Mouse (Mus musculus): ENCODE results near the gene Afmid. TPM values are rescaled to one million over a fixed set of nuclear protein-coding genes. Genes with fewer than 3 reads are reported as not detected.
"Not testable (repeated sequence)": the region's sequence is repeated elsewhere in the genome, so short reads cannot be mapped to it uniquely, and the experiment has no call there.

Gene Afmid
- polyA plus RNA-seq, 2 experiments = 7.5 to 7.6 TPM

DNA sequence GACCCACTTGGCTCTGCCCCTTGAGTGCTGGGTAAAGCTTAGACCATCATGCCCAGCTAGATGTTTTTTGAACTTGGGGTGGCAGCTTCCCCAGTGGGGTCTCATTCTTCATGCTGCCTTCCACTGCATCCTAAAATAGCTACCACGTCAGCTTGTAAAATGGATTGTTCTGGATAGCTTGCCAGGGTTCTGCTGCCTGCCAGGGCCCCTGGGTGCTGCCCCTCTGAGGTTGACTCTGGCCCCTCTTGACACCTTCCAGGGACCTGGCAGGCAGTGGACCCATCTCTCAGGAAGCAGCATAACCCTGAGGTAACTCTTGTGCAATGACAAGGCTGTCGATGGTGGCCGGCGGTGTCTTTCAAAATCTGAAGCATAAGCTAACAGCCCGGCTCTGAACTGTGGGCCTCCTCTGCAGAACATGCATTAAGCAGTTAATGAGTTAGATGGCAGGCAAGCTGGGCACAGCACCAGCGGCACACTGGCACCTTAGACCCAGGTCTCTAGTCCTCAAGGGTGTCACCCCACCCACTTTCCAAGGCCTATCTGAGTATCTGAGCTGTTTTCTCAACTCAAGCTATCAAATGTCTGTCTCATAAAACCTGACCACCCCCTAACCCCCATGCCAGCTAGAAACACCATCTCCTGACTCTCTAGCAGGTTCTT is 10.9 kb upstream of the Afmid start:
- Histone ChIP-seq H3K9me3 (ENCODE audit: control insufficient read depth, low read length) (no peaks in the 10 kb centered on the region), H3K27me3 (ENCODE audit: control insufficient read depth, insufficient read depth, low read length) (no peaks in the 10 kb centered on the region), H3K9ac (replicated peaks) (no peak overlapping the region), H3K36me3 (replicated peaks; ENCODE audit: control insufficient read depth, insufficient read depth, low read depth) (peaks cover 73% of the 10 kb centered on the region), H3K4me3 (ENCODE audit: insufficient read depth in 1 of 2, low read depth in 2 of 2, low read length in 2 of 2) (no peak overlapping the region), H3K4me2 (ENCODE audit: low read depth) (no peak overlapping the region), H3K4me1 (replicated peaks; ENCODE audit: control insufficient read depth in 2 of 2, insufficient read depth in 2 of 2, low read length in 1 of 2) (peaks cover 5 to 10% of the 10 kb centered on the region in 2 experiments), H3K27ac (peak overlapping the region; percentile 28; the same call in 1 of the 2 replicates)
- TF ChIP-seq EP300 (IDR thresholded peaks at IDR 0.05; ENCODE audit: low read depth) (no peak), CTCF (IDR thresholded peaks at IDR 0.05; ENCODE audit: low read depth) (no peak)
- DNase-seq (ENCODE audit: low read depth in 3 of 3, low spot score in 3 of 3) = no peak
- WGBS (ENCODE audit: insufficient replicate concordance) = 78% methylated on average over 6 of the region's 6 CpGs
- ATAC-seq (ENCODE audit: insufficient read depth) = no peak

DNA sequence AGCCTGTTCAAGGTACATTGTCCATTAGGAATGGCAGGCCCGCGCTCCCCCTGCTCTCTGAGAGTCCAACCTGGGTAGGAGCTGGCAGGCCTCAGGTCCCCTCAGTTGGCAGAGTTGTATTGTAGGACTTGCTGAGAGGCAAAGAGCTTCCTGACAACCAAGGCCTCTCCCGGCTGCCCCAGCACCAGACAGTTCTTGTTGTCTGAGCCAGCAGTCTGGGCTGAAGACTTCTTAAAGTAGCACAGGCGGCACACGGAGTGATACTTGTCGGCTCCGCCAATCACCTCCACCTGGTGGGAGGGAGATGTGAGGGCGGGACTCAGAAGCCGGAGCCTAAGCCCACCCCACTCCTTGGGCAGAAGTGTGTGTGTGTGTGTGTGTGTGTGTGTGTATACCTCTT is 9.9 kb upstream of the Afmid start:
- H3K9ac ChIP-seq (replicated peaks); H3K27me3 ChIP-seq (ENCODE audit: control insufficient read depth, insufficient read depth, low read length); ATAC-seq (ENCODE audit: insufficient read depth); H3K9me3 ChIP-seq (ENCODE audit: control insufficient read depth, low read length); H3K4me2 ChIP-seq (ENCODE audit: low read depth); H3K4me3 ChIP-seq (ENCODE audit: insufficient read depth in 1 of 2, low read depth in 2 of 2, low read length in 2 of 2); DNase-seq (ENCODE audit: low read depth in 3 of 3, low spot score in 3 of 3); H3K27ac ChIP-seq; H3K4me1 ChIP-seq (replicated peaks; ENCODE audit: control insufficient read depth in 2 of 2, insufficient read depth in 2 of 2, low read length in 1 of 2): not testable (repeated sequence)
- H3K36me3 ChIP-seq (replicated peaks; ENCODE audit: control insufficient read depth, insufficient read depth, low read depth) = peaks cover 83% of the 10 kb centered on the region
- 75% methylated on average over 9 of the region's 9 CpGs for WGBS (ENCODE audit: insufficient replicate concordance)

DNA sequence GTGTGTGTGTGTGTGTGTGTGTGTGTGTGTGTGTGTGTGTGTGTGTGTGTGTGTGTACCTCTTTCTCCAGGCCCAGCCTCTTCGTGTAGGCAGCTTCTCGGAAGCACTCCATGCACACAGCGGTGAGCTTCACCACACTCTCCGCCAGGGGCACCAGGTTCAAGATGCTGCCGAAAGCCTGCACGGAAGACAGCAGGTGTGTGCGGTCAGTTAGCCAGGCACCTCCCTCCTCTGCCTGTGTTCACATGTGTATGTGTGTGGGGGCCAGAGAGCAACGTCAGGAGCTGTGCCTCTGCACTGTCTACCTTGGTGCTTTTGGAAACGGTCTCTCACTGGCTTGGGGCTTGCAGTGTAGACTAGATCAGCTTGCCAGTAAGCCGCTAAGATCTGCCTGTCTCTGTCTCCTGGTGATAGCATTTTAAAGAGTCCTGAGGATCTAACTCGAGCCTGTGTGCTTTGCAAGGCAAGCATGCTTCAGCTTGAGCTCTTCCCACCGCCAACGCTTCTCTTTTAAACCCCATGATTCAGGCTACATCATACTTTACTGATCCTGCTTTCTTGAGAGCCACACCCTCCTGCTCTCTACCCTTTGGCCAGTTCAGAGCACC is 9.2 kb upstream of the Afmid start:
- no peaks in the 10 kb centered on the region for H3K9me3 ChIP-seq (ENCODE audit: control insufficient read depth, low read length)
- no peak for TF ChIP-seq CTCF (IDR thresholded peaks at IDR 0.05; ENCODE audit: low read depth)
- no peak for TF ChIP-seq EP300 (IDR thresholded peaks at IDR 0.05; ENCODE audit: low read depth)
- 75% methylated on average over 13 of the region's 13 CpGs for WGBS (ENCODE audit: insufficient replicate concordance)
- DNase-seq (ENCODE audit: low read depth in 3 of 3, low spot score in 3 of 3) (no peak), ATAC-seq (ENCODE audit: insufficient read depth) (no peak)
- H3K36me3 ChIP-seq (replicated peaks; ENCODE audit: control insufficient read depth, insufficient read depth, low read depth) = peaks cover 90% of the 10 kb centered on the region
- no peak overlapping the region for H3K4me2 ChIP-seq (ENCODE audit: low read depth)
- H3K27me3 ChIP-seq (ENCODE audit: control insufficient read depth, insufficient read depth, low read length) = no peaks in the 10 kb centered on the region
- H3K27ac ChIP-seq = no peak overlapping the region
- H3K4me1 ChIP-seq (replicated peaks; ENCODE audit: control insufficient read depth in 2 of 2, insufficient read depth in 2 of 2, low read length in 1 of 2) = peaks cover 0 to under 1% of the 10 kb centered on the region in 2 experiments; a peak in 2 of 4 replicates
- H3K4me3 ChIP-seq (ENCODE audit: insufficient read depth in 1 of 2, low read depth in 2 of 2, low read length in 2 of 2) = no peak overlapping the region
- no peak overlapping the region for H3K9ac ChIP-seq (replicated peaks)

DNA sequence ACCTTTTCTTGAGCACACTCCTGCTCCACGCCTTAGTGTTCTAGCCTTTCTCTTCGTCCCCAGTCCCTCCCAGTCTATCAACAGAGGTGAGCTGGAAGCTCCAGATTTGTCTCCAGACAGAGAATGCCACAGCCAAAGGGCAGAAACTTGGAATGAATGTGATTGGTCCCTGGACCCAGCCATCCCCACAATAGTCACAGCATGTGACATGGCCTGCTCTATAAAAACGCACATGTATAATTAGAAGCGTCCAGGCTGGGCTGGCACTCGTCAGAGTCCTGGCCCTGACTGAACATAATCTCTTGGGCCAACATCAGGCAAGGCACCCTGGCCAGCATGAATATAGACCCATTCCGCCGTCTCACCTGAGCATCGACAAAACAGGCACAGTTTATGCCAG is 6.6 kb upstream of the Afmid start:
- DNase-seq (ENCODE audit: low read depth in 3 of 3, low spot score in 3 of 3) (no peak), ATAC-seq (ENCODE audit: insufficient read depth) (no peak)
- no peak overlapping the region for H3K4me3 ChIP-seq (ENCODE audit: insufficient read depth in 1 of 2, low read depth in 2 of 2, low read length in 2 of 2)
- H3K9me3 ChIP-seq (ENCODE audit: control insufficient read depth, low read length) = no peaks in the 10 kb centered on the region
- peaks cover 8 to 10% of the 10 kb centered on the region in 2 experiments; a peak in 3 of 4 replicates for H3K4me1 ChIP-seq (replicated peaks; ENCODE audit: control insufficient read depth in 2 of 2, insufficient read depth in 2 of 2, low read length in 1 of 2)
- no peak overlapping the region for H3K27ac ChIP-seq
- 77% methylated on average over 8 of the region's 8 CpGs for WGBS (ENCODE audit: insufficient replicate concordance)
- TF ChIP-seq EP300 (IDR thresholded peaks at IDR 0.05; ENCODE audit: low read depth) = no peak
- no peak for TF ChIP-seq CTCF (IDR thresholded peaks at IDR 0.05; ENCODE audit: low read depth)
- no peak overlapping the region for H3K9ac ChIP-seq (replicated peaks)
- no peaks in the 10 kb centered on the region for H3K27me3 ChIP-seq (ENCODE audit: control insufficient read depth, insufficient read depth, low read length)
- peaks cover 91% of the 10 kb centered on the region for H3K36me3 ChIP-seq (replicated peaks; ENCODE audit: control insufficient read depth, insufficient read depth, low read depth)
- no peak overlapping the region for H3K4me2 ChIP-seq (ENCODE audit: low read depth)

DNA sequence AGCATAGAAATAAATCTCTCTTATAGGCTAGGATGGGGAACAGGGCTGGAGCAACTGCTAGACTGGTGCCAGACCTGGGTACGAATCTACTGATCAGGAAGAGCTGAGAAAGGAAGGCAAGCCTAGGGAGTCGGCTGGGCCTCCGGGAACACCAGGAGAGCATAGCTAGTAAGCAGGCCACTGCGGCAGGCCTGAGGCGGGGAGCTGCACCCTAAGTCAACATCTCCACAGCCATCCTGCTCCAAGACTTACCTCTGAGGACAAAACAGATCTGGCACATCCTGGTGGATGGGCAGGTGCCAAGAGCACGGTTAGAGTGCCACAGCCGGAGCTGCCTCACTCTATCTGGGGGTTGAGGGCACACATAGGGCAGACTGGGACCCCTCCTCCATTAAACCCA is 5.6 kb upstream of the Afmid start:
- 88% methylated on average over 7 of the region's 7 CpGs for WGBS (ENCODE audit: insufficient replicate concordance)
- peaks cover 83% of the 10 kb centered on the region for H3K36me3 ChIP-seq (replicated peaks; ENCODE audit: control insufficient read depth, insufficient read depth, low read depth)
- H3K27me3 ChIP-seq (ENCODE audit: control insufficient read depth, insufficient read depth, low read length) = no peaks in the 10 kb centered on the region
- ATAC-seq (ENCODE audit: insufficient read depth) (no peak), DNase-seq (ENCODE audit: low read depth in 3 of 3, low spot score in 3 of 3) (no peak)
- no peak overlapping the region for H3K4me2 ChIP-seq (ENCODE audit: low read depth)
- no peaks in the 10 kb centered on the region for H3K9me3 ChIP-seq (ENCODE audit: control insufficient read depth, low read length)
- H3K4me3 ChIP-seq (ENCODE audit: insufficient read depth in 1 of 2, low read depth in 2 of 2, low read length in 2 of 2) = no peak overlapping the region
- TF ChIP-seq EP300 (IDR thresholded peaks at IDR 0.05; ENCODE audit: low read depth) = no peak
- TF ChIP-seq CTCF (IDR thresholded peaks at IDR 0.05; ENCODE audit: low read depth) = no peak
- no peak overlapping the region for H3K9ac ChIP-seq (replicated peaks)
- no peak overlapping the region for H3K27ac ChIP-seq
- H3K4me1 ChIP-seq (replicated peaks; ENCODE audit: control insufficient read depth in 2 of 2, insufficient read depth in 2 of 2, low read length in 1 of 2) = peaks cover 9 to 14% of the 10 kb centered on the region in 2 experiments; a peak in 3 of 4 replicates
